Mouse (Mus musculus): Measurements from ENCODE around the gene Shkbp1.
A peak's percentile ranks its signal among the peaks of the same experiment; 100 is the strongest.

- peak; percentile 77 for TF ChIP-seq ZC3H11A (IDR thresholded peaks at IDR 0.05; ENCODE audit: borderline replicate concordance, low read depth, low read length)
- no peak for TF ChIP-seq MAFK (IDR thresholded peaks at IDR 0.05; ENCODE audit: insufficient read depth, low read depth, low read length)
Observed at GRCm38 (mm10) chr7:27335928-27336823, 19.6 kb downstream of the Shkbp1 start.

Data from ES-E14 (cell line).